Mouse (Mus musculus): Measurements from ENCODE around the gene Olfr603.
"Not testable (repeated sequence)": the region's sequence is repeated elsewhere in the genome, so short reads cannot be mapped to it uniquely, and the experiment has no call there.

Olfr603 gene

DNA sequence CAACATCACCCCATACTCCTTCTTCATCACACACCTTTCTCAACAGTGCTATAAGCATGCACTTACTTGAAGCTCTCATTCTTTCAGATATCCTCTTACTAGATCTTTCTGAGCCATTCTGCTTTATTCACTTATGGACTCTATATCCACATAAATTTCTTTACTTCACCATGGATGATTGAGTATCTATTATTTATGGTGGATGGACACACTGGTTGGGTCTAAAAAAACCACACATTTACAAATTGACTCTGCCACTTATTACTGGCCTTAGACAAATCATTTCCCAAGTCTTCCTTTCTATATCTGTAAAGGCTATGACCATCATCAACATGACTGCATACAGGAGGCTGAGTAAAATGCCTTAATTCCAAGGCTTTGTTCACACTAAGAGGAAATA is at the start of gene Olfr603:
Gene Olfr603 (minus strand): TSS at position 101 of the 400 bp plus-strand sequence.
- no peak for DNase-seq (ENCODE audit: extremely low spot score, low spot score)

DNA sequence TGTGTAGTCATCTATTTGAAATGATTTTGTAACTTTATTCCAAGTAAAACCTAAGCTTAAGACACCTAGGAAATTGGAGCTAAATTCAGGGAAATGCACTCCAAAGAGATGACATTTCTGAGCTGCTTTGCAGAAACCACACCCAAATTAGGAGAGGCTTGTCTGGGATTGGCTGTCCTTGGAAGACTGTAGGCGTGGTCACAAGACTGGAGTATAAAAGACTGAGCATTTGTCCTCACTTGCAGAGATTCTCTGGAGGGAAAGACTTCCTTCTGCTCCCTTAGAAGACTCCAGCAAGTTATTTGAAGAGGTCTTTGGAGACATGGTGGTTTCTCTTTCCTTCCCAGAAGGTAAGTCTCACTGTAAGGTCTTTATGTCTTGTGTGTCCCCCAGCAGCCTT is 28.8 kb upstream of the Olfr603 start, which contains the start of gene Usp17lc:
Gene Usp17lc (plus strand): TSS at position 301 of the 400 bp plus-strand sequence.
- DNase-seq (ENCODE audit: extremely low spot score, low spot score): not testable (repeated sequence)

DNA sequence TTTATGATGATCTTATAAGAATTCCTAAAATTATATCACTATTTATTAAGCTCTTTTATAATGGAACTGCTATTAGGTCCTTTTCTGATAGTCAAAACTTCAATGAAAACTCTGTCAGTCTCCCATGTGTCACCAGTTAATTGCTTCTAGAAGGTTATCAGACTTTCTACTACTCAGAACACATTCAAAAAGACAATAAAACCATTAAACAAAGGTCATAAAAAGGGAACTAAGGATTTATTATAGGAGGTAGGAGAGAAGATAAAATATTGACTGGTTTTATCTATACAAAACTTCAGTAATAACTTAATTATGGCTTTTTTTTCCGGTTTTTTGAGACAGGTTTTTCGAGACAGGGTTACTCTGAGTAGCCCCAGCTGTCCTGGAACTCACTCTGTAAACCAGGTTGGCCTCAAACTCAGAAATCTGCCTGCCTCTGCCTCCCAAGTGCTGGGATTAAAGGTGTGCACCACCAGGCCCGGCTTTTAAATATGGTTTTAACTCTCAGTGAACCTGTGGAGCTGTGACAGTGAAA is 20.6 kb upstream of the Olfr603 start:
- not testable (repeated sequence) for DNase-seq (ENCODE audit: extremely low spot score, low spot score)

DNA sequence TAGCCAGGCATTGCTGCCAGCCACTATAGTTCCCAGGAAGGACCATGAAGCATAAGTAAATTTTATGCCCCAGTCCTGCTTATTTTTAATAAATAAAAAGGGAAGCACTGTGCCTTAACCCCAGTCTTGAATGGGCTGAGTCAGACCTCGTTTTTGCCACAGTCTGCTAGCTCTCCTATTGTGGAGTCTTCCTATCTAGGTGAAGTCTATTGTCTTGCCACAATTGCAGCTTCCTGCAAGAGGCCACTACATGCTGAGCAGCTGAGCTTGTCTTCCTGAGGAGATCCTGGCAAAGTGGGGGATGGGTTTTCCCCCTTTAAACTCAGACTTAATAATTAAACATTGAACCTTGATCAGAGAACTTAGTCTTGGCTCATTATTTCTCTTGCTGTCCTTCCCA is 13.0 kb upstream of the Olfr603 start:
- no peak for DNase-seq (ENCODE audit: extremely low spot score, low spot score)

DNA sequence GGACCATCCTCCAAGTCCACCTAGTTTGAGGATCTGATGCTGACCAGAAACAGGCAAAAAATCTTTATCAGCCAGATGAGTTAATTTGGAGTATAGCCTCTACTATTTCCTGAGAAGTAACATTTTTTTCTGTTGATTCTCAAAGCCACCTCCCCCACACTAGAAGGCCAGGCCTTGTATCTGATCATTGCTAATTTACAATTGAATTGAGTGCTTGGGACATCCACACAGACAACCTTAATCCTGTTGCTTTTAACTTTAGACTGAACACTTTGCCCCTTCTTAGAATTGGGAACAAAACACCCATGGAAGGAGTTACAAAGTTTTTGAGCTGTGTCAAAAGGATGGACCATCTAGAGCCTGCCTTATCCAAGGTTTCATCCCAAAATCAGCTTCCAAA is 11.8 kb upstream of the Olfr603 start:
- DNase-seq (ENCODE audit: extremely low spot score, low spot score): no peak

DNA sequence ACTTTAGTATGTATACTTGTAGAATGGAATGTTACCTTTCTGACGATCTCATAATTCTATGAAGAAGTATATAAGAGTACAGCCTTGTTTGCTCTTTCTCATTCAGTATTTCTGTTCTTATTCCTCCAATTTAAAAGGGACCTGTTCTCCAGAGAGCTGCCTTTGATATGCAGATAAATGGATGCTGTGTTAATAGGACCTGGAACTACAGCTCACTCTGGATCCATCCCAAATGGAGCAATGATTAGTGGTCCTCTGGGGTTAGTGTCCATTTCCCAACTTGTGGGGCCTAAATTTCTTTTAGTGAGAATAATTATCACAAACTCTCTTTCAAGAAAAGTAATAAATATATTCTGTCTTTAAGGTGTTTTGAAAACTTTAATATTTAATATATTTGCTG is 23.4 kb downstream of the Olfr603 start, which contains the start of gene Olfr601:
Gene Olfr601 (minus strand): TSS at position 101 of the 400 bp plus-strand sequence.
- DNase-seq (ENCODE audit: extremely low spot score, low spot score): no peak

DNA sequence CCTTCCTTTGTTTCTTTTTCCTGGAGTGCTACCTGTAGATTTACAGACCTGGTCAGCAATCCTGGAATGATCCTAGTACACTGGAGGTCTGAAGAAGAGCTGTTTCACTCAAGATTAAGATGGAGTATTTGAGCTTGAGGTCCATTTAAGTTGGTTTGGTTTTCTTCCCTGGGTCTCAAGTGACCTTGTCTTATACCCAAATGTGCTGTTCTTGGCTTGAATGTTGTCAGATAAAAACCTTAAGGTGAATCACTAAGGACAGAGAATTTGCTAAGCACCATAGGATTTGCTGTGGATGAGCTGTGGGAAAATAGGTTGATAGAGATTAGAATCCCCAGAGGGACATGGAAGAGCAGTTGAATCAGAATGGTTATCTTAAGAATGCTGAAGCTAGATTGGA is 36.4 kb downstream of the Olfr603 start, which contains the start of gene Olfr600:
Gene Olfr600 (minus strand): TSS at position 101 of the 400 bp plus-strand sequence.
- no peak for DNase-seq (ENCODE audit: extremely low spot score, low spot score)

DNA sequence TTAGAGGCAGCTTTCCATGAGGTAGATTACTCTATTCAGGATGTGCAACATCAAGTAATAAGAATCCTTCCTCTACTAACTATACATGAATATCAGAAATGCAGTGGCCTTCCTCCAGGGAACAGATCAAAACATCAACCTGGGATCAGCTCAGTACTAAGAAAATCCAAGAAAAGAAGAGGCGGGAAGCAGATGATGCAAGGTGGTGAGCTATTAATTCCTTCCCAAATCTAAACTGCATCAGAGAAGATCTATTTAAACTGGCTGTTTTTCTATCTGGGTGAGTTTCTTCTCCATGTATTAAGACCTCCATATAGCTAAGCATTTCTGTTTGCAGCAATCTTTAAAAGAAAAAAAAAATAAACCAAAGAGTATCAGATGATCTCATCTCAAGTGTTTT is 50.4 kb downstream of the Olfr603 start, which contains the start of gene Olfr599:
Gene Olfr599 (plus strand): TSS at position 301 of the 400 bp plus-strand sequence.
- DNase-seq (ENCODE audit: extremely low spot score, low spot score): no peak
